Mouse (Mus musculus) neural tube, embryonic 11.5 days (tissue): ENCODE results near the gene Ric8b. TPM values are rescaled to one million over a fixed set of nuclear protein-coding genes. Genes with fewer than 3 reads are reported as not detected.

Experiments
- ATAC-seq: fragments of 200-750 bp; cut with Nextera tagmentation; 2 replicates; pipeline ENCODE4 v1.8.0; 2017; ENCODE audit warnings: moderate number of reproducible peaks, mild to moderate bottlenecking, moderate TSS enrichment, moderate library complexity; ENCODE audit not compliant: insufficient read depth, low FRiP score, low TSS enrichment
- DNase-seq: peaks from one replicate; pipeline ENCODE4 v3.0.0-alpha.2; 2015; ENCODE audit warnings: low spot score
- H3K27ac ChIP-seq: fragments of 300-500 bp; sonication (generic); 2 replicates; pipeline ENCODE4 v1.5.1; 2014; ENCODE audit warnings: low read depth, mild to moderate bottlenecking, low read length
- H3K27me3 ChIP-seq: fragments of 300-500 bp; sonication (generic); 2 replicates; pipeline ENCODE4 v1.6.1; 2014; ENCODE audit warnings: mild to moderate bottlenecking, low read length, mixed read lengths; ENCODE audit not compliant: control insufficient read depth, insufficient read depth
- H3K36me3 ChIP-seq: fragments of 300-500 bp; sonication (generic); 2 replicates; pipeline ENCODE4 v1.6.1; 2014; ENCODE audit warnings: mild to moderate bottlenecking, low read length, moderate library complexity, mixed read lengths; ENCODE audit not compliant: control insufficient read depth, insufficient read depth
- H3K4me1 ChIP-seq: fragments of 300-500 bp; sonication (generic); 2 replicates; pipeline ENCODE4 v1.6.1; 2014; ENCODE audit warnings: low read length, mixed read lengths; ENCODE audit not compliant: control insufficient read depth, insufficient read depth
- H3K4me2 ChIP-seq: fragments of 300-500 bp; sonication (generic); 2 replicates; pipeline ENCODE4 v1.6.1; 2014; ENCODE audit warnings: low read depth, mild to moderate bottlenecking, moderate library complexity
- H3K4me3 ChIP-seq: fragments of 300-500 bp; sonication (generic); 2 replicates; pipeline ENCODE4 v1.5.1; 2014; ENCODE audit warnings: low read depth, low read length
- H3K9ac ChIP-seq: fragments of 300-500 bp; sonication (generic); 2 replicates; pipeline ENCODE4 v1.6.1; 2014; ENCODE audit warnings: mild to moderate bottlenecking, low read length
- H3K9me3 ChIP-seq: fragments of 300-500 bp; sonication (generic); 2 replicates; pipeline ENCODE4 v1.6.1; 2016; ENCODE audit warnings: low read length; ENCODE audit not compliant: control insufficient read depth
- WGBS: fragments of 180-500 bp; shearing (Covaris S2); extraction: QIAGEN DNeasy Blood & Tissue Kit; methylation state at CpG from one replicate; pipeline ENCODE4 v1.1.7; 2014; 5-methylcytosine and 5-hydroxymethylcytosine counted together
- polyA plus RNA-seq: library from polyadenylated mRNA; unstranded; fragments of >200 nt; fragmentation: Nextera tagmentation; extraction: Ambion mirVana; gene quantifications from 2 replicates; pipeline ENCODE4 v1.2.1, GENCODE M21; 2014

Ric8b gene
- polyA plus RNA-seq, 1 experiment from 2014 or later: 31.7 TPM

DNA sequence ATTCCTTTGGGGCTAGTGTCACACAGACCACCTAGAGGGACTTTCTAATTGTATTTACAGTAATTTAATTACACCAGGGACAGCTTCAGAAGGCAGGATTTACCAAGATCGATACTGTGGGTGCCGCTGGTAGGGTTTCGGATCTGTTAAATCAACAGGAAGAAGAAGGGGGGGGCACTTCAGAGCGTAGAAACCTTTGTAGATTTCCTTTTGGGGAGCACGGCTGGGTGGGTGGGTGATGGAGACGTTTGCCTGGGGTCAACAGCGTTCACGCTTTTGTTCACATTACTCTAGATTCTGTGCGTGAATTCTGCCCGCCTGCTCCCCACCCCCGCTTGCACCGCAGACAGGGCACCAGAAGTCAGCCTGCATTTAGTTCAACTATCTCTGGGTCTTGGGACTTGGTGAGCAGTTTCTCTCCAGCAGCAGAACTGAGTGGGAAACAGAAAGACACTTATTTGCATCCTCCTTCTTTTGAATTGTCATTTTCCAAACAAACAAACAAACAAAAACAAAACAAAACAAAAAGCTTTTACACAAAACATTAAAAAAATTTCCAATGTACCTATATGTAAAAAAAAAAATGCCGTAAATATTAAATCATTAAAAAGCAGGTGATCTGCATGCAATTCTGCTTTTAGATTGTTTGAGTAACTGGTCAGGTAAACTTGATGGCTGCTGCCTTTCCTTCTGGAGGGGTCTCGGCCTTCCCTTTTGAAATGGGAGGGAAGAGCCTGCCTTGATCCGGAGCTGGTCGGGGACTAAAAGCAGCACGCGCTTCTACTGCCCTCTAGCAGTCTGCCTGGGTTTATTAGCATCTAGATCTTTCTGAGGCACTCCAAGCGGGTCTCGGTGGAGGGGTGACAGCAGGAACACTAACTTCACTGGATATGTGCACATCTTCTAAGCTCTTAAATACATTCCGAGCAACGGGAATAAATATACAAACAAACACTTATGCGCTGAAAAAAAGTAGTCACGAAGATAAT, 127.6 kb downstream of the Ric8b start:
- peak; percentile 75 for DNase-seq
- WGBS: 11% methylated on average over 24 of the region's 24 CpGs
- Histone ChIP-seq H3K4me3 (peak overlapping the region; percentile 13; the same call in 1 of the 2 replicates), H3K27ac (no peak overlapping the region), H3K4me1 (peaks cover 9% of the 10 kb centered on the region), H3K9ac (peak overlapping the region; percentile 41), H3K4me2 (peak overlapping the region; percentile 39), H3K9me3 (no peaks in the 10 kb centered on the region), H3K36me3 (no peaks in the 10 kb centered on the region), H3K27me3 (0 out of 2 replicates have a peak, but pooled peaks cover 3% of the 10 kb centered on the region)
- ATAC-seq: 0 out of 2 replicates have a peak, but pooled peaks have one; percentile 28

DNA sequence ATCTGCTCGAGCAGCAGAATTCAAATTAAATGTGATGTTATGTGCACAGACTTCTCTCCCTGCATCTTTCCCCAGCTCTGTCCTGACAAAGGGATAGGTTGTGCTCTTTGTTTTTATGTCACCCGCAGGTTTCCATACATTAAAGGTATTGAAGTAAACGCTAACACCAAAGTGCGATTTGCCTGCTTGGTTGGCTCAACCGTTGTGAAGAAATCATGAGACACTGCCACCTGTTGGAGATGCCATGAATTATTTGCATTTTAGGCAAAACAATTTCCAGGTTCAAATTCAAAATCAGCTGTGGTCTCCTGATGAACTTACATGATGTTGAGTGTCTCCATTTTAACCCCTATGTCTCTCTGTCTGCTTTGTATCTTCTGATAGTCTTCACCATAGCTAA, 129.2 kb downstream of the Ric8b start:
- no peak overlapping the region for H3K27ac ChIP-seq
- 0 out of 2 replicates have a peak, but pooled peaks cover 3% of the 10 kb centered on the region for H3K27me3 ChIP-seq
- no peaks in the 10 kb centered on the region for H3K9me3 ChIP-seq
- ATAC-seq: no peak
- no peak overlapping the region for H3K9ac ChIP-seq
- no peaks in the 10 kb centered on the region for H3K36me3 ChIP-seq
- WGBS: 36% methylated on average over 5 of the region's 5 CpGs
- no peak overlapping the region for H3K4me3 ChIP-seq
- peak; percentile 18 for DNase-seq
- peaks cover 9% of the 10 kb centered on the region for H3K4me1 ChIP-seq
- H3K4me2 ChIP-seq: no peak overlapping the region

GRCm38 (mm10) chr10:85048008-85048407, 130.6 kb downstream of the Ric8b start:
- Histone ChIP-seq H3K9me3 (no peaks in the 10 kb centered on the region), H3K27ac (no peak overlapping the region), H3K4me2 (no peak overlapping the region), H3K4me3 (no peak overlapping the region), H3K27me3 (no peaks in the 10 kb centered on the region), H3K9ac (no peak overlapping the region), H3K36me3 (no peaks in the 10 kb centered on the region), H3K4me1 (peaks cover 9% of the 10 kb centered on the region)
- 96% methylated on average over 8 of the region's 8 CpGs for WGBS
- no peak for DNase-seq
- ATAC-seq: no peak

DNA sequence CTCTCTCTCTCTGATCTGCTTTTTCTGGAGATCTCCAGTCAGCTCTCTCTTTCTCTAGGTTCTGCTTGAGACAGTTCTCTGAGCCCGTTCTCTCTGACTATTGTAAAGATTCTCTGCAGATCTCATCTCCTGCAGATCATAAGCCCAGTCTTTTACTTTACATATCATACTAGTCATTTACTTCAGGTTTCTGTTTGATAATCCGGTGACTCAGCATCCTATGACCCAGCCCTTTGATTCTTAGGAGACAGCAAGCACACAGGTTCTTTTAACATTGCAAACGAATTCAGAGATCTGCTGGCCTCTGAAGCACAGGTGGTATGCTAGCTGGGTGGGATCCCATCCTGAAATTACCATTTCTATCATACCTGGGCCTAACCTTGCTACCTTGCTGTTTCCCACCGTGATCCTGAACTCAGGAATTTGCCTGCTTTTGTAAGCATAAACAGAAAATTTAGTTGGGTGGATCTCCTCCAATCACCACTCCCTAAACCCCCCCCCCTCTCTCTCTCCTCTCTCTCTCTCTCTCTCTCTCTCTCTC, 133.3 kb downstream of the Ric8b start:
- ATAC-seq (no peak), DNase-seq (no peak)
- H3K4me2 ChIP-seq: no peak overlapping the region
- 57% methylated on average over 4 of the region's 4 CpGs for WGBS
- H3K27me3 ChIP-seq: no peaks in the 10 kb centered on the region
- no peaks in the 10 kb centered on the region for H3K9me3 ChIP-seq
- H3K4me3 ChIP-seq: no peak overlapping the region
- no peaks in the 10 kb centered on the region for H3K36me3 ChIP-seq
- H3K27ac ChIP-seq: no peak overlapping the region
- H3K9ac ChIP-seq: no peak overlapping the region
- no peaks in the 10 kb centered on the region for H3K4me1 ChIP-seq

DNA sequence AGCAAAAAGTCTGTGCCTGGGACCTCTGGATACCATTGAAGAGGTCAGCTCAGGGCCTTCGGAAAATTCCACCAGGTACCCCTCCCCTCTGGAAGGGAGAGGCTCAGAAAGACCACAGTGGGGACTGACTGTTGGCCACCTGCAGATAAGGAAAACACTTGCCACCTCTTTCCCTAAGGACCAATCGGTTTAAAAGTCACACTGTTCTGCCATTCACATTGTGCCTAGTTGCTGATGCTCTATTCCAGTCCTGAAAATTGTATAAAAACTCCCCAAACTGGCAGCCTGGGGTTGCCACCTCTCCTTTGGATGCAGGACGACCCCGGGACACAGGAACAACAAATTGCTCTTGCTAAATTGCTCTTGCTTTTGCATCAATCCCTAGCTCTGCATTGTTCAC, 135.0 kb downstream of the Ric8b start:
- DNase-seq (no peak), ATAC-seq (no peak)
- no peak overlapping the region for H3K27ac ChIP-seq
- H3K9ac ChIP-seq: no peak overlapping the region
- H3K4me2 ChIP-seq: no peak overlapping the region
- no peaks in the 10 kb centered on the region for H3K27me3 ChIP-seq
- no peaks in the 10 kb centered on the region for H3K4me1 ChIP-seq
- no peaks in the 10 kb centered on the region for H3K36me3 ChIP-seq
- no peak overlapping the region for H3K4me3 ChIP-seq
- no peaks in the 10 kb centered on the region for H3K9me3 ChIP-seq
- 10% methylated on average over 4 of the region's 4 CpGs for whole genome bisulfite sequencing

GRCm38 (mm10) chr10:85054876-85055275, 137.5 kb downstream of the Ric8b start:
- H3K9me3 ChIP-seq: no peaks in the 10 kb centered on the region
- no peaks in the 10 kb centered on the region for H3K36me3 ChIP-seq
- WGBS: 88% methylated on average over 2 of the region's 2 CpGs
- no peak overlapping the region for H3K9ac ChIP-seq
- no peak overlapping the region for H3K4me2 ChIP-seq
- ATAC-seq (no peak), DNase-seq (no peak)
- no peaks in the 10 kb centered on the region for H3K27me3 ChIP-seq
- H3K27ac ChIP-seq: no peak overlapping the region
- H3K4me3 ChIP-seq: no peak overlapping the region
- no peaks in the 10 kb centered on the region for H3K4me1 ChIP-seq

Other genes starting within 250 kb of the Ric8b start
- gene Rfx4, start 161.6 kb upstream of the Ric8b start, polyA plus RNA-seq: 56.3 and 62.9 TPM in 2 replicates
- gene Fhl4, start 184.9 kb downstream of the Ric8b start, polyA plus RNA-seq: 0.84 and 0.93 TPM in 2 replicates
- gene Tmem263, start 185.0 kb downstream of the Ric8b start, polyA plus RNA-seq: 59.5 and 65.7 TPM in 2 replicates
- gene Mterf2, start 210.4 kb downstream of the Ric8b start, polyA plus RNA-seq: 35.9 and 38.8 TPM in 2 replicates